Mouse (Mus musculus): Measurements from ENCODE around the gene 4932438H23Rik. TPM values are rescaled to one million over a fixed set of nuclear protein-coding genes. Genes with fewer than 3 reads are reported as not detected.

Gene 4932438H23Rik
- total and polyA plus RNA-seq, 3 experiments = 0.07 to 4.6 (median 0.98) TPM

DNA sequence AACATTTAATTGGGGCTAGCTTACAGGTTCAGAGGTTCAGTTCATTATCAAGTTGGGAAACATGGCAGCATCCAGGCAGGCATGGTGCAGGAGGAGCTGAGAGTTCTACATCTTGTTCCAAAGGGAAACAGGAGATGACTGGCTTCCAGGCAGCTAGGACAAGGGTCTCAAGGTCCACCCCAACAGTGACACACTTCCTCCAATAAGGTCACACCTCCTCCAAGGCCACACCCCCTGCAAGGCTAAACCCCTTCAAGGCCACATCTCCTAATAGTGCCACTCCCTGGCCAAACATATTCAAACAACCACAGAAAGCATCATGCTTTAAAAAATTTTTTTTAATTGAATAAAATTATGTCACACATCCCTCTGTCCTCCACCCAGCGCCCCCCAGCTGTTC, 28.9 kb upstream of the 4932438H23Rik start:
- Histone ChIP-seq H3K4me3 (ENCODE audit: low read depth, low read length) (no peak overlapping the region), H3K4me1 (ENCODE audit: insufficient read depth, low read depth, low read length) (no peaks in the 10 kb centered on the region), H3K27me3 (ENCODE audit: insufficient read depth, low read length) (peaks cover 14% of the 10 kb centered on the region; the same call in 1 of the 2 replicates), H3K36me3 (replicated peaks) (no peaks in the 10 kb centered on the region), H3K9me3 (replicated peaks) (no peaks in the 10 kb centered on the region)
- ATAC-seq (ENCODE audit: extremely low read depth, insufficient number of reproducible peaks, low FRiP score, poor library complexity, severe bottlenecking) = no peak
- DNase-seq (ENCODE audit: low spot score) = no peak
- TF ChIP-seq TAL1 (conservative IDR thresholded peaks at IDR 0.05; ENCODE audit: low read depth, low read length) (no peak), GATA2 (IDR thresholded peaks at IDR 0.05; ENCODE audit: borderline replicate concordance, low read depth, low read length) (no peak), GATA1 (IDR thresholded peaks at IDR 0.05; ENCODE audit: borderline replicate concordance, low read length) (no peak), POLR2AphosphoS5 (IDR thresholded peaks at IDR 0.05; ENCODE audit: insufficient replicate concordance, low read depth, low read length) (no peak), CTCF (IDR thresholded peaks at IDR 0.05; ENCODE audit: low read depth, low read length) (no peak)

- peaks cover 8% of the 10 kb centered on the region; the same call in 1 of the 2 replicates for H3K4me1 ChIP-seq (ENCODE audit: insufficient read depth, low read depth, low read length)
- H3K9me3 ChIP-seq (replicated peaks) = no peaks in the 10 kb centered on the region
- peaks cover 15% of the 10 kb centered on the region for H3K27me3 ChIP-seq (ENCODE audit: insufficient read depth, low read length)
- H3K4me3 ChIP-seq (ENCODE audit: low read depth, low read length) = no peak overlapping the region
- DNase-seq (ENCODE audit: low spot score) = no peak
- TF ChIP-seq GATA1 (IDR thresholded peaks at IDR 0.05; ENCODE audit: borderline replicate concordance, low read length) (no peak), GATA2 (IDR thresholded peaks at IDR 0.05; ENCODE audit: borderline replicate concordance, low read depth, low read length) (no peak), TAL1 (conservative IDR thresholded peaks at IDR 0.05; ENCODE audit: low read depth, low read length) (no peak), POLR2AphosphoS5 (IDR thresholded peaks at IDR 0.05; ENCODE audit: insufficient replicate concordance, low read depth, low read length) (no peak), CTCF (IDR thresholded peaks at IDR 0.05; ENCODE audit: low read depth, low read length) (no peak)
- no peaks in the 10 kb centered on the region for H3K36me3 ChIP-seq (replicated peaks)
- ATAC-seq (ENCODE audit: extremely low read depth, insufficient number of reproducible peaks, low FRiP score, poor library complexity, severe bottlenecking) = no peak
These were observed 25.0 kb upstream of the 4932438H23Rik start for GRCm38 (mm10) chr16:91119879-91120278.

GRCm38 (mm10) chr16:91116696-91117095, 21.8 kb upstream of the 4932438H23Rik start:
- Histone ChIP-seq H3K27me3 (ENCODE audit: insufficient read depth, low read length) (peaks cover 8% of the 10 kb centered on the region), H3K36me3 (replicated peaks) (no peaks in the 10 kb centered on the region), H3K4me3 (ENCODE audit: low read depth, low read length) (no peak overlapping the region), H3K9me3 (replicated peaks) (no peaks in the 10 kb centered on the region), H3K4me1 (ENCODE audit: insufficient read depth, low read depth, low read length) (peaks cover 8% of the 10 kb centered on the region; the same call in 1 of the 2 replicates)
- no peak for DNase-seq (ENCODE audit: low spot score)
- TF ChIP-seq GATA1 (IDR thresholded peaks at IDR 0.05; ENCODE audit: borderline replicate concordance, low read length) (no peak), GATA2 (IDR thresholded peaks at IDR 0.05; ENCODE audit: borderline replicate concordance, low read depth, low read length) (no peak), CTCF (IDR thresholded peaks at IDR 0.05; ENCODE audit: low read depth, low read length) (no peak), TAL1 (conservative IDR thresholded peaks at IDR 0.05; ENCODE audit: low read depth, low read length) (no peak), POLR2AphosphoS5 (IDR thresholded peaks at IDR 0.05; ENCODE audit: insufficient replicate concordance, low read depth, low read length) (no peak)
- ATAC-seq (ENCODE audit: extremely low read depth, insufficient number of reproducible peaks, low FRiP score, poor library complexity, severe bottlenecking) = no peak

- no peak overlapping the region for H3K4me3 ChIP-seq (ENCODE audit: low read depth, low read length)
- peaks cover 8% of the 10 kb centered on the region; the same call in 1 of the 2 replicates for H3K4me1 ChIP-seq (ENCODE audit: insufficient read depth, low read depth, low read length)
- no peaks in the 10 kb centered on the region for H3K9me3 ChIP-seq (replicated peaks)
- no peak for TF ChIP-seq CTCF (IDR thresholded peaks at IDR 0.05; ENCODE audit: low read depth, low read length)
- peaks cover 6% of the 10 kb centered on the region for H3K27me3 ChIP-seq (ENCODE audit: insufficient read depth, low read length)
- ATAC-seq (ENCODE audit: extremely low read depth, insufficient number of reproducible peaks, low FRiP score, poor library complexity, severe bottlenecking) (no peak), DNase-seq (ENCODE audit: low spot score) (no peak)
- H3K36me3 ChIP-seq (replicated peaks) = no peaks in the 10 kb centered on the region
These were observed 21.1 kb upstream of the 4932438H23Rik start for GRCm38 (mm10) chr16:91116006-91116405.

GRCm38 (mm10) chr16:91110999-91111535, 16.1 kb upstream of the 4932438H23Rik start:
- Histone ChIP-seq H3K27me3 (ENCODE audit: insufficient read depth, low read length) (peaks cover 4% of the 10 kb centered on the region; the same call in 1 of the 2 replicates), H3K9me3 (replicated peaks) (no peaks in the 10 kb centered on the region)
- ATAC-seq (ENCODE audit: extremely low read depth, insufficient number of reproducible peaks, low FRiP score, poor library complexity, severe bottlenecking) = no peak

DNA sequence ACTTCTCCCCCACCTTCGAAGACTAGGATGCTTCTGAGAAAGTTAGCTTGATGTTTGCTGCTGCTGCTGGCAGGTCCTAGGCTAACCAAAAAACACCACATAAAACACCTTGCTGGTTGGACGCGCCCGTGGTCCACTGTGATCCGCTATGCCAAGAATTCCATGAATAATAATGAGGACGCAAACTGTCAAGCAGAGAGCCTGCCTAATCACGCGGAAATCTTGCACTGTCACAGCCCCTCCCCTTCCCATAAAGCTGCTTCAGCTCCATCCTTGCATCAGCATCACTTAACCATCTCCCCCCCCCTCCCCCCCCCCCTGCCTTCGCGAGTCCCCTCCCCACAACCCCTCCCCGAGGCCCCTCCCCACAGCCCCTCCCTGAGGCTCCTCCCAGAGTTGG, 12.7 kb upstream of the 4932438H23Rik start:
- Histone ChIP-seq H3K4me3 (ENCODE audit: low read depth, low read length) (no peak overlapping the region), H3K36me3 (replicated peaks) (no peaks in the 10 kb centered on the region), H3K4me1 (ENCODE audit: insufficient read depth, low read depth, low read length) (no peaks in the 10 kb centered on the region), H3K27me3 (ENCODE audit: insufficient read depth, low read length) (peaks cover 7% of the 10 kb centered on the region; the same call in 1 of the 2 replicates), H3K9me3 (replicated peaks) (no peaks in the 10 kb centered on the region)
- DNase-seq (ENCODE audit: low spot score) = no peak
- TF ChIP-seq CTCF (IDR thresholded peaks at IDR 0.05; ENCODE audit: low read depth, low read length) (no peak), POLR2AphosphoS5 (IDR thresholded peaks at IDR 0.05; ENCODE audit: insufficient replicate concordance, low read depth, low read length) (no peak), GATA1 (IDR thresholded peaks at IDR 0.05; ENCODE audit: borderline replicate concordance, low read length) (no peak), TAL1 (conservative IDR thresholded peaks at IDR 0.05; ENCODE audit: low read depth, low read length) (no peak), GATA2 (IDR thresholded peaks at IDR 0.05; ENCODE audit: borderline replicate concordance, low read depth, low read length) (no peak)
- no peak for ATAC-seq (ENCODE audit: extremely low read depth, insufficient number of reproducible peaks, low FRiP score, poor library complexity, severe bottlenecking)

More at GRCm38 (mm10) chr16:91110999-91111535, 16.1 kb upstream of the 4932438H23Rik start:
- Histone ChIP-seq H3K4me3 (ENCODE audit: low read depth, low read length) (no peak overlapping the region), H3K4me1 (ENCODE audit: insufficient read depth, low read depth, low read length) (no peaks in the 10 kb centered on the region), H3K36me3 (replicated peaks) (no peaks in the 10 kb centered on the region)
- DNase-seq (ENCODE audit: low spot score) = no peak
- no peak for TF ChIP-seq GATA1 (IDR thresholded peaks at IDR 0.05; ENCODE audit: borderline replicate concordance, low read length)
- no peak for TF ChIP-seq CTCF (IDR thresholded peaks at IDR 0.05; ENCODE audit: low read depth, low read length)
